Mouse (Mus musculus): ENCODE data around the gene Dysf. TPM values are rescaled to one million over a fixed set of nuclear protein-coding genes. Genes with fewer than 3 reads are reported as not detected.
A peak's percentile ranks its signal among the peaks of the same experiment; 100 is the strongest.

Gene Dysf
- polyA plus RNA-seq, 1 experiment from 2014 or later, result 4.4 TPM

DNA sequence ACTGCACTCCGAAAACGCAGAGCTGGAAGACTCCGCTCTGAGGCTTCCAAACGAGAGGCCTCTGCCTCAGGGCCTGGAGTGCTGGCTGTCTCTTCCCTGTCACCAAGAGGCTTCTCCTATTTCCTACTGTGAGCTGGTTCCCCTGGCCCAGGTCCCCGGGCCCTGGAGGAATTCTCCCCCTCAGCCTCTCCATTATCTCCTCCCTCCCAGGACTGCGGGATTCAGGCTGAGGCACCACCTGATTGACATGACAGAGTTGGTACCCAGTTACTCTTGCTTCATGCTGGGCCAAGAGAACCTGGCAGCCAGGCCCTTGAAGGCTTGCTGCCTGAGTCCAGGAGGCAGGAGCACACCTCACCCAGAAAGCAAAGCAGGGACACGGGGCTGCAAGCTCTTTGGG is 203.1 kb downstream of the Dysf start:
- Histone ChIP-seq H3K4me3 (ENCODE audit: low read depth, low read length) (no peak overlapping the region), H3K27me3 (ENCODE audit: control insufficient read depth, insufficient read depth, low read length) (no peaks in the 10 kb centered on the region), H3K36me3 (ENCODE audit: control insufficient read depth, insufficient read depth, low read length) (no peaks in the 10 kb centered on the region), H3K4me2 (replicated peaks; ENCODE audit: low read depth) (no peak overlapping the region), H3K4me1 (replicated peaks; ENCODE audit: control insufficient read depth, insufficient read depth) (no peaks in the 10 kb centered on the region), H3K9me3 (ENCODE audit: control insufficient read depth, low read length) (no peaks in the 10 kb centered on the region), H3K27ac (replicated peaks) (no peak overlapping the region), H3K9ac (ENCODE audit: low read length) (no peak overlapping the region)
- DNase-seq (ENCODE audit: low spot score), result no peak
- no peak for ATAC-seq (ENCODE audit: low FRiP score, low TSS enrichment)
- WGBS, result 58% methylated on average over 7 of the region's 7 CpGs
- no peak for TF ChIP-seq CTCF (IDR thresholded peaks at IDR 0.05; ENCODE audit: low read depth)
- TF ChIP-seq EP300 (optimal IDR thresholded peaks at IDR 0.05), result no peak

DNA sequence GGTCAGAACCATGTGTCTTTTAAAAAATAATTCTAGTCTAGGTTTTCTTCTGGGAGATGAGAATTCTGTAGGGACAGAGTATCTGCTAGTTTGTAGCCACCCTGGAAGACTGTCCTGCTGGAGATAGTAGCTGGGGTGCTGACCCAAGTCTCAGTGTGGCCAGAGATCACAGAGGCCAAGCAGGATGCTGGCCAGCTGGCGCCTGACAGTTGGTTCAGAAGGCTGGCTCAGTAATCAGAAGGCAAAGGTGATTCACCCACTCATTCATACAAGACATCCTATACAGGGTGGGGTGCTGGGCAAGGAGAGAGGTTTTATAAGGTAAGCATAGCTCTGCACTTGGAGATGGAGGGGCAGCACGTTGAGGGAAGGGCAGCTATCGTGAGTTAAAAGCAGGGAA is 204.7 kb downstream of the Dysf start:
- Histone ChIP-seq H3K4me2 (replicated peaks; ENCODE audit: low read depth) (no peak overlapping the region), H3K9me3 (ENCODE audit: control insufficient read depth, low read length) (no peaks in the 10 kb centered on the region), H3K36me3 (ENCODE audit: control insufficient read depth, insufficient read depth, low read length) (no peaks in the 10 kb centered on the region), H3K27ac (replicated peaks) (no peak overlapping the region), H3K27me3 (ENCODE audit: control insufficient read depth, insufficient read depth, low read length) (no peaks in the 10 kb centered on the region), H3K4me1 (replicated peaks; ENCODE audit: control insufficient read depth, insufficient read depth) (no peaks in the 10 kb centered on the region), H3K9ac (ENCODE audit: low read length) (no peak overlapping the region), H3K4me3 (ENCODE audit: low read depth, low read length) (no peak overlapping the region)
- ATAC-seq (ENCODE audit: low FRiP score, low TSS enrichment) (no peak), DNase-seq (ENCODE audit: low spot score) (no peak)
- TF ChIP-seq CTCF (IDR thresholded peaks at IDR 0.05; ENCODE audit: low read depth) (no peak), EP300 (optimal IDR thresholded peaks at IDR 0.05) (no peak)
- 49% methylated on average over 3 of the region's 3 CpGs for WGBS

DNA sequence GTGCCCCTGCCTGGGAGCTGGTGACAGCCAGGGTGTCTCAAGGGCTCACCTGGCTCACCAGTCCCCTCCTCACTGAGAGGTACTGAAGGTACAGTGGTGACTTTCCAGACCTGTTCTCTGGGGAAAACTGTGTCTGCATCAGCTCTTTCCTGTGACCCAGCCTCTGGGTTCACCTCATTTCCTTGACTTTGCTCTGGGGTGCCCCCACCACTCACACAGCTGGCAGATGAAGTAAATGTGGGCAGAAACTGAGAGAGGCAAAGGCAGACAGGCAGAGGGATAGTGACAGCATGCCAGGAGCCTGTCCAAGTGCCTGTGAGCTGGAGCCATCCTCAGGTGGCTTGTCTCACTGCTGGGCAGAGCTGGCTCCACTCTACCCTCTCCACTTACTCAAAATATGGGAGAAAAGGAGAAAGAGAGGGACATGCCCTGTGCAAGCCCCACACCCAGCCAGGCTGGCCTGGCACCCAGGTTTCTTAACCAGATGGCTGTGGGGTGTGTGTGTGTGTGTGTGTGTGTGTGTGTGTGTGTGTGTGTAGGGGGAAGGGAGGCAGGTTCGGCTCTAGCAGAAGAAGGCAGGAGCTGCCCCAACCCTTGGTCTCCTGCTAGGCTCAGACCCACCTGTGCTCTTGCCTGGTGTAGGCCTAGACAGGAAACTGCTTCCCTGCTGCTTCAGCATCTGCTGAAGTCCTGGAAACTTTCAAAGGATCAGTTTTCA is 209.0 kb downstream of the Dysf start:
- Histone ChIP-seq H3K27ac (replicated peaks) (no peak overlapping the region), H3K27me3 (ENCODE audit: control insufficient read depth, insufficient read depth, low read length) (no peaks in the 10 kb centered on the region), H3K36me3 (ENCODE audit: control insufficient read depth, insufficient read depth, low read length) (no peaks in the 10 kb centered on the region), H3K9ac (ENCODE audit: low read length) (no peak overlapping the region), H3K4me2 (replicated peaks; ENCODE audit: low read depth) (no peak overlapping the region), H3K4me3 (ENCODE audit: low read depth, low read length) (no peak overlapping the region), H3K9me3 (ENCODE audit: control insufficient read depth, low read length) (no peaks in the 10 kb centered on the region), H3K4me1 (replicated peaks; ENCODE audit: control insufficient read depth, insufficient read depth) (no peaks in the 10 kb centered on the region)
- TF ChIP-seq EP300 (optimal IDR thresholded peaks at IDR 0.05), result no peak
- no peak for TF ChIP-seq CTCF (IDR thresholded peaks at IDR 0.05; ENCODE audit: low read depth)
- no peak for DNase-seq (ENCODE audit: low spot score)
- no peak for ATAC-seq (ENCODE audit: low FRiP score, low TSS enrichment)
- 33% methylated on average over 1 of the region's 1 CpGs for WGBS

DNA sequence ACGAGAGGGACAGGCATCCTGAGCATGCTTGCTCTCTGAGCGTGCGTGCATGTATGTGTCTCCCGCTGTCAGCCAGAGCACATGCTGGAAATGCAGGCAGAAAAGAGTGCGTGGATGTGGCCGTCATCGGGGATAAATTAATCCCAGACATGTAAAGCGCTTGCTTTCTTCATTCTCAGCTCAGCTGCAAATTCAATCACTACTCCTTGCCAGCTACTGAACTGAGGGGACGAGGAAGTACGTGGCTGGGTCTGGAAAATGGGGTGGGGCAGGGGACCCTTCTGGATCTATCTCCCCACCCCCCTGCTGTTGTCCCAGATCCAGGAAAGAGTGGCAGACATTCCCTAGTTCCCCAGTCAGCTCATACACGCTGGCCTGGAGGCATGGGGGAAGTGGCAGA is 210.7 kb downstream of the Dysf start:
- no peak overlapping the region for H3K4me2 ChIP-seq (replicated peaks; ENCODE audit: low read depth)
- DNase-seq (ENCODE audit: low spot score) (no peak), ATAC-seq (ENCODE audit: low FRiP score, low TSS enrichment) (no peak)
- WGBS, result 68% methylated on average over 11 of the region's 11 CpGs
- H3K4me3 ChIP-seq (ENCODE audit: low read depth, low read length), result no peak overlapping the region
- H3K27me3 ChIP-seq (ENCODE audit: control insufficient read depth, insufficient read depth, low read length), result no peaks in the 10 kb centered on the region
- H3K36me3 ChIP-seq (ENCODE audit: control insufficient read depth, insufficient read depth, low read length), result no peaks in the 10 kb centered on the region
- no peak for TF ChIP-seq EP300 (optimal IDR thresholded peaks at IDR 0.05)
- TF ChIP-seq CTCF (IDR thresholded peaks at IDR 0.05; ENCODE audit: low read depth), result no peak
- no peaks in the 10 kb centered on the region for H3K4me1 ChIP-seq (replicated peaks; ENCODE audit: control insufficient read depth, insufficient read depth)
- H3K9ac ChIP-seq (ENCODE audit: low read length), result no peak overlapping the region
- no peak overlapping the region for H3K27ac ChIP-seq (replicated peaks)
- H3K9me3 ChIP-seq (ENCODE audit: control insufficient read depth, low read length), result no peaks in the 10 kb centered on the region

DNA sequence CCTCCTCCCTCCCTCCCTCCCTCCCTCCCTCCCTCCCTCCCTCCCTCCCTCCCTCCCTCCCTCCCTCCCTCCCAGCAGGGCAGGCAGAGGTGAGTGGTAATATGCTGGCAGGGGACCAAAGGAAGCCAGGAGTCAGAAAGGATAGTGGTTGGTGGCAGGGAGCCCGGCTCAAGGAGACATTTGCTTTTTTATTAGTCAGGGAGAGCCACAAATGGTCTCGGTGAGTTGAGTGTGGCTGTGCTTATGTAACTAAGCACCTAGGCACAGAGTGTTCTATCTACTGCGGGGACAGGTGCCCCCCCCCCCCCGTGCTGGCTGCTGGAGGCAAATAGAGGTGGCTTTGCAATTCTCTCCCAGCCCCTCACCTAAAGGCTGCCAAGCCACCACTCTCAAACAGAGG is 216.5 kb downstream of the Dysf start:
- ATAC-seq (ENCODE audit: low FRiP score, low TSS enrichment), result peak; percentile 18; the same call in 1 of the 2 replicates
- DNase-seq (ENCODE audit: low spot score), result no peak
- no peaks in the 10 kb centered on the region for H3K36me3 ChIP-seq (ENCODE audit: control insufficient read depth, insufficient read depth, low read length)
- H3K27me3 ChIP-seq (ENCODE audit: control insufficient read depth, insufficient read depth, low read length), result no peaks in the 10 kb centered on the region
- TF ChIP-seq EP300 (optimal IDR thresholded peaks at IDR 0.05) (no peak), CTCF (IDR thresholded peaks at IDR 0.05; ENCODE audit: low read depth) (no peak)
- 26% methylated on average over 4 of the region's 4 CpGs for WGBS
- no peaks in the 10 kb centered on the region for H3K9me3 ChIP-seq (ENCODE audit: control insufficient read depth, low read length)
- no peak overlapping the region for H3K9ac ChIP-seq (ENCODE audit: low read length)
- no peak overlapping the region for H3K4me2 ChIP-seq (replicated peaks; ENCODE audit: low read depth)
- no peak overlapping the region for H3K4me3 ChIP-seq (ENCODE audit: low read depth, low read length)
- H3K27ac ChIP-seq (replicated peaks), result no peak overlapping the region
- H3K4me1 ChIP-seq (replicated peaks; ENCODE audit: control insufficient read depth, insufficient read depth), result no peaks in the 10 kb centered on the region

DNA sequence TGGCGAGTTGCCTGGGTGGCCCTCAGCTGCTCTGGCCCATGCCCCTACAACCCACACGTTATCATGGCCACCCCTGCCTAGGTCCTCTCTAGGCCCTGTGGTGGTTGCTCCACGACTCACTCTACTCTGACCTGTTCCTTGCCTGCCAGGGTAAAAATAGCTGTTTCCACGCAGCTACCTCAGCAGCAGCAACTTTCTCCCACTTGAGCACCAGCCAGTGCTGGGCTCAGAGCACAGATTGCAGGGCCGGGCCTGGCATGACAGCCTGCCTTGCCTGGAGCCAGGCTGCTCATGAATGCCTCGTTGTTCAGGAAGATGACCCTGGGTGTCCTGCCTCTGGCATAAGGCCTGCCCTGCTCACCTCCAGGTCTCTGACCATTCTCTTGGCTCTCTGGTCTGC is 217.2 kb downstream of the Dysf start:
- H3K4me3 ChIP-seq (ENCODE audit: low read depth, low read length), result no peak overlapping the region
- no peak overlapping the region for H3K9ac ChIP-seq (ENCODE audit: low read length)
- no peaks in the 10 kb centered on the region for H3K27me3 ChIP-seq (ENCODE audit: control insufficient read depth, insufficient read depth, low read length)
- no peak overlapping the region for H3K27ac ChIP-seq (replicated peaks)
- H3K4me1 ChIP-seq (replicated peaks; ENCODE audit: control insufficient read depth, insufficient read depth), result no peaks in the 10 kb centered on the region
- no peaks in the 10 kb centered on the region for H3K36me3 ChIP-seq (ENCODE audit: control insufficient read depth, insufficient read depth, low read length)
- TF ChIP-seq EP300 (optimal IDR thresholded peaks at IDR 0.05) (no peak), CTCF (IDR thresholded peaks at IDR 0.05; ENCODE audit: low read depth) (no peak)
- H3K9me3 ChIP-seq (ENCODE audit: control insufficient read depth, low read length), result no peaks in the 10 kb centered on the region
- ATAC-seq (ENCODE audit: low FRiP score, low TSS enrichment) (no peak), DNase-seq (ENCODE audit: low spot score) (no peak)
- H3K4me2 ChIP-seq (replicated peaks; ENCODE audit: low read depth), result no peak overlapping the region
- WGBS, result 56% methylated on average over 6 of the region's 6 CpGs

All from stomach, postnatal 0 days (tissue).